Mouse (Mus musculus) layer of hippocampus, postnatal 36 days (tissue): ENCODE measurements around the gene Nkiras1. TPM values are rescaled to one million over a fixed set of nuclear protein-coding genes. Genes with fewer than 3 reads are reported as not detected.
"Not testable (repeated sequence)": the region's sequence is repeated elsewhere in the genome, so short reads cannot be mapped to it uniquely, and the experiment has no call there.

Experiments used
- DNase-seq, 2 experiments: peaks; one replicate each; pipeline ENCODE4 v3.0.0; 2022
- total RNA-seq, 2 experiments: library from RNA; stranded (reverse); gene quantifications; 2 replicates each; pipeline ENCODE4 v1.2.3; 2021

Nkiras1 gene
- 10 to 100 TPM; 85.9 to 86.4 TPM for total RNA-seq

GRCm38 (mm10) chr14:18270529-18271441 lies at the start of gene Nkiras1, which contains the start of gene Rpl15:
Gene Nkiras1 (plus strand): TSS chr14:18271136.
Gene Rpl15 (minus strand): TSS chr14:18271391.
- DNase-seq = peak; percentile 97 to 99

- no peak for DNase-seq
These were observed 49.0 kb upstream of the Nkiras1 start for GRCm38 (mm10) chr14:18221977-18222376.

GRCm38 (mm10) chr14:18225431-18225830 lies 45.5 kb upstream of the Nkiras1 start:
- not testable (repeated sequence) for DNase-seq

- DNase-seq = not testable (repeated sequence)
These were observed 44.8 kb upstream of the Nkiras1 start for GRCm38 (mm10) chr14:18226181-18226580.

GRCm38 (mm10) chr14:18229751-18230150 lies 41.2 kb upstream of the Nkiras1 start:
- not testable (repeated sequence) for DNase-seq

- DNase-seq = not testable (repeated sequence)
These were observed 39.1 kb upstream of the Nkiras1 start for GRCm38 (mm10) chr14:18231866-18232265.

- no peak for DNase-seq
These were observed 37.9 kb upstream of the Nkiras1 start for GRCm38 (mm10) chr14:18233076-18233475.

- no peak for DNase-seq
These were observed 36.7 kb upstream of the Nkiras1 start for GRCm38 (mm10) chr14:18233981-18234960.

- DNase-seq = not testable (repeated sequence)
These were observed 34.3 kb upstream of the Nkiras1 start for GRCm38 (mm10) chr14:18236496-18237235.

GRCm38 (mm10) chr14:18237381-18237780 lies 33.6 kb upstream of the Nkiras1 start:
- no peak for DNase-seq

- DNase-seq = peak; percentile 97
These were observed 32.7 kb upstream of the Nkiras1 start for GRCm38 (mm10) chr14:18238131-18238749.

- DNase-seq = peak; percentile 97 to 98
These were observed 31.9 kb upstream of the Nkiras1 start, which contains the start of gene Nr1d2 for GRCm38 (mm10) chr14:18238750-18239731. Gene Nr1d2 (minus strand): TSS chr14:18239127.

GRCm38 (mm10) chr14:18240132-18240531 lies 30.8 kb upstream of the Nkiras1 start:
- DNase-seq = no peak

- DNase-seq = no peak
These were observed 29.1 kb upstream of the Nkiras1 start for GRCm38 (mm10) chr14:18241786-18242185.

- no peak for DNase-seq
These were observed 28.3 kb upstream of the Nkiras1 start for GRCm38 (mm10) chr14:18242638-18243130.

GRCm38 (mm10) chr14:18261203-18261602 lies 9.7 kb upstream of the Nkiras1 start:
- no peak for DNase-seq

- DNase-seq = no peak
These were observed 7.5 kb upstream of the Nkiras1 start for GRCm38 (mm10) chr14:18263427-18263826.

GRCm38 (mm10) chr14:18269947-18270528 lies 898 bp upstream of the Nkiras1 start:
- not testable (repeated sequence) for DNase-seq

GRCm38 (mm10) chr14:18271666-18272065 lies 730 bp downstream of the Nkiras1 start:
- no peak for DNase-seq
